Mouse (Mus musculus) ES-E14 (cell line): ENCODE results near the gene Poldip3. TPM values are rescaled to one million over a fixed set of nuclear protein-coding genes. Genes with fewer than 3 reads are reported as not detected.

Experiments
- DNase-seq: peaks from one replicate; pipeline ENCODE4 v3.0.0-alpha.2; 2013; ENCODE audit warnings: low read depth, low spot score
- H3K27ac ChIP-seq: 2 replicates; pipeline ENCODE4 v1.5.1; 2012; ENCODE audit warnings: low read depth, mild to moderate bottlenecking, low read length, moderate library complexity, mixed read lengths; ENCODE audit not compliant: poor library complexity, insufficient read depth, severe bottlenecking
- H3K36me3 ChIP-seq: 2 replicates; pipeline ENCODE4 v1.6.1; 2012; ENCODE audit warnings: mild to moderate bottlenecking, low read length, moderate library complexity, mixed read lengths; ENCODE audit not compliant: control insufficient read depth, poor library complexity, insufficient read depth, severe bottlenecking
- H3K4me1 ChIP-seq, 2 experiments: fragments of 150-350 bp in 1 of 2; sonication (generic) in 1 of 2; 2 replicates each; pipeline ENCODE4 v1.6.1; 2012; ENCODE audit warnings: low read length in 2 of 2, mild to moderate bottlenecking in 1 of 2, mixed read lengths in 1 of 2; ENCODE audit not compliant: control insufficient read depth in 2 of 2, insufficient read depth in 2 of 2, poor library complexity in 1 of 2
- H3K4me3 ChIP-seq, 2 experiments: fragments of 150-350 bp in 1 of 2; sonication (generic) in 1 of 2; 2 replicates each; pipeline ENCODE4 v1.5.1; 2012; ENCODE audit warnings: low read length in 2 of 2, low read depth in 1 of 2, mild to moderate bottlenecking in 1 of 2, mixed read lengths in 1 of 2; ENCODE audit not compliant: insufficient read depth in 1 of 2, poor library complexity in 1 of 2, severe bottlenecking in 1 of 2
- H3K9ac ChIP-seq: 2 replicates; pipeline ENCODE4 v1.6.1; 2012; ENCODE audit warnings: low read depth, mild to moderate bottlenecking, low read length, mixed read lengths; ENCODE audit not compliant: poor library complexity, insufficient read depth, severe bottlenecking
- H3K9me3 ChIP-seq: fragments of 150-350 bp; sonication (generic); 2 replicates; pipeline ENCODE4 v1.6.1; 2012; ENCODE audit warnings: low read depth, mild to moderate bottlenecking, low read length; ENCODE audit not compliant: control insufficient read depth, insufficient read depth
- CHD2 ChIP-seq: IDR thresholded peaks from 2 replicates; pipeline ENCODE4 v1.6.1; 2014; ENCODE audit warnings: mild to moderate bottlenecking, low read depth, low read length, inconsistent platforms
- HCFC1 ChIP-seq: IDR thresholded peaks from 2 replicates; pipeline ENCODE4 v1.6.1; 2012; ENCODE audit warnings: low read length, inconsistent platforms, borderline replicate concordance; ENCODE audit not compliant: insufficient read depth
- MAFK ChIP-seq: IDR thresholded peaks from 2 replicates; pipeline ENCODE4 v1.6.1; 2014; ENCODE audit warnings: mild to moderate bottlenecking, low read depth, low read length, inconsistent platforms; ENCODE audit not compliant: insufficient read depth
- ZC3H11A ChIP-seq: IDR thresholded peaks from 2 replicates; pipeline ENCODE4 v1.6.1; 2012; ENCODE audit warnings: low read depth, mild to moderate bottlenecking, inconsistent platforms, low read length, borderline replicate concordance
- ZNF384 ChIP-seq: IDR thresholded peaks from 2 replicates; pipeline ENCODE4 v1.6.1; 2012; ENCODE audit warnings: low read depth, low read length, inconsistent platforms
- in situ Hi-C, 2 experiments: fragments of 600-800 bp; cut with MboI; formaldehyde crosslinking; loops; one replicate each; pipeline ENCODE4 v1.15.1; 2025; ENCODE audit warnings: low sequenced_read_pairs in 2 of 2, inconsistent platforms in 1 of 2; ENCODE audit not compliant: unreplicated experiment in 2 of 2
- total RNA-seq: library from RNA; depleted of rRNA; stranded (reverse); fragments of 300-350 nt; gene quantifications from 2 replicates; pipeline ENCODE4 v1.2.3, GENCODE M21; 2012

The Poldip3 gene
- total RNA-seq, 1 experiment = 165 TPM

DNA sequence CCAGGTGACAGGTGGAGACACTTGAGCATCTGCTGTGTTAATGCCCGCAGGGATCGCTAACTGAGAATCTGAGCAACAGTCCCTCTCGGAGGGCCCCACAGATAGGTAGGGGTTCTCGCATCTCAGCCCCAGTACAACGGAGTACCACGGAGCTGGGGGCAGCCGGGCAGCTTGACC lies 59.9 kb downstream of the Poldip3 start, which contains the start of gene Serhl:
Gene Serhl (plus strand): TSS at position 78 of the 177 bp plus-strand sequence.
- no peak for DNase-seq
- TF ChIP-seq ZNF384 = no peak
- TF ChIP-seq CHD2 = no peak
- TF ChIP-seq ZC3H11A = no peak
- H3K4me3 ChIP-seq = peak within 1 kb of the TSS; percentile 12 to 18; a peak in 1 of 4 replicates
- H3K9me3 ChIP-seq = no peaks in the 10 kb centered on the region
- H3K9ac ChIP-seq = no peak within 1 kb of the TSS; the same call in 1 of the 2 replicates
- H3K27ac ChIP-seq = no peak within 1 kb of the TSS
- in situ Hi-C loops = no loop called here
- H3K36me3 ChIP-seq = no peaks in the 10 kb centered on the region
- H3K4me1 ChIP-seq = peaks cover 0 to 16% of the 10 kb centered on the region in 2 experiments; a peak in 3 of 4 replicates

GRCm38 (mm10) chr15:83088495-83089428 lies 60.4 kb downstream of the Poldip3 start:
- peaks cover 0 to 20% of the 10 kb centered on the region in 2 experiments; a peak in 3 of 4 replicates for H3K4me1 ChIP-seq
- no peak for DNase-seq
- no peaks in the 10 kb centered on the region for H3K36me3 ChIP-seq
- H3K9ac ChIP-seq = no peak overlapping the region
- in situ Hi-C loops = no loop called here
- TF ChIP-seq CHD2 (no peak), ZNF384 (no peak), HCFC1 (no peak), ZC3H11A (no peak), MAFK (no peak)
- H3K4me3 ChIP-seq = peak overlapping the region; percentile 12 to 18; a peak in 1 of 4 replicates
- H3K27ac ChIP-seq = no peak overlapping the region
- H3K9me3 ChIP-seq = no peaks in the 10 kb centered on the region

GRCm38 (mm10) chr15:83086636-83087328 lies 62.4 kb downstream of the Poldip3 start:
- H3K4me1 ChIP-seq = peaks cover 0 to 20% of the 10 kb centered on the region in 2 experiments; a peak in 3 of 4 replicates
- H3K4me3 ChIP-seq = no peak overlapping the region
- TF ChIP-seq CHD2 (no peak), ZNF384 (no peak), HCFC1 (no peak), MAFK (no peak), ZC3H11A (no peak)
- no peak overlapping the region for H3K9ac ChIP-seq
- no peak for DNase-seq
- no peaks in the 10 kb centered on the region for H3K36me3 ChIP-seq
- no peaks in the 10 kb centered on the region for H3K9me3 ChIP-seq
- H3K27ac ChIP-seq = no peak overlapping the region
- in situ Hi-C loops = no loop called here

DNA sequence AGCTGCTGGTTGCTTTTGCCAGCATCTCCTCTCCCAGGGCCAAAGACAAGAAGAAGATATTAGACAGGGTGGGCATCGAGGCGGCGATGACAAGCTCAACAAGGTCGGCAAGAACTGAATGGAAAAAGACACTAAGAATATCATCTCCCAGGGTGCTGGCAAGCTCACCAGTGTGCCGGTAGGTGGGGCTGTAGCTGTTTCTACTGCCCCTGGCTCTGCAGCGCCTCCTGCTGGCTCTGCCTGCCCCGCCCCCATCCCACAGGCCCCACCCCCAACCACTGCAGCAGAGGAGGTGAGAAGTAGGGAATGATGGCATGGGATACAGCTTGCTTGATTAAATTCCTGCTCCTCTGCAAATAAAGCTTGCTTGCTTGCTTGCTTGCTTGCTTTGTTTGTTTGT lies 63.3 kb downstream of the Poldip3 start:
- no peak overlapping the region for H3K9ac ChIP-seq
- TF ChIP-seq ZNF384 = 0 out of 2 replicates have a peak, but pooled peaks have one; percentile 29
- no peak for TF ChIP-seq ZC3H11A
- no peak for TF ChIP-seq MAFK
- no peak for TF ChIP-seq CHD2
- no peak overlapping the region for H3K27ac ChIP-seq
- H3K9me3 ChIP-seq = no peaks in the 10 kb centered on the region
- H3K4me1 ChIP-seq = peaks cover 1 to 17% of the 10 kb centered on the region in 2 experiments; a peak in 3 of 4 replicates
- no peak overlapping the region for H3K4me3 ChIP-seq
- peak; percentile 62 for DNase-seq
- no peaks in the 10 kb centered on the region for H3K36me3 ChIP-seq
- in situ Hi-C loops = no loop called here
